Mouse (Mus musculus): Measurements from ENCODE around the gene Pde4c.

Pde4c gene

DNA sequence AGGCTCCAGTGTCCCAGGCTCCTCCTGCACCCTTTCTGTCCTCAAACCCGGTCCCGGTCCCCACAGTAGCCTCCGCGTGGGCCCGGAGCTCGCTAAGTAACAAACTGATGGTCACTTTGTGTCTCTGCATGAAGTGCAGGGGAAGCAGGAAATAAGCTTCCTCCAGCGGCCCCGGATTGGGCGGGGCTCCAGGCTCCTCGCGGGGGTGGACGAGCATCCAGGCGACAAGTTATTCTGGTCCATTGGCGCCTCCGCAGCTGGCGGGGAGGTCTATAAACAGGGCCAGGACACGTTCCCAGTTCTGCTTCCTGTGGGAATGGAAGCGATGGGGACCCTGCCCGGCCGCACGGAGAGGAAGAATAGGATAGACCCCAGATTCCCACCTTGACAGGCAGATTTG is 29.6 kb downstream of the Pde4c start:
- peak; percentile 69 to 78 for DNase-seq

DNA sequence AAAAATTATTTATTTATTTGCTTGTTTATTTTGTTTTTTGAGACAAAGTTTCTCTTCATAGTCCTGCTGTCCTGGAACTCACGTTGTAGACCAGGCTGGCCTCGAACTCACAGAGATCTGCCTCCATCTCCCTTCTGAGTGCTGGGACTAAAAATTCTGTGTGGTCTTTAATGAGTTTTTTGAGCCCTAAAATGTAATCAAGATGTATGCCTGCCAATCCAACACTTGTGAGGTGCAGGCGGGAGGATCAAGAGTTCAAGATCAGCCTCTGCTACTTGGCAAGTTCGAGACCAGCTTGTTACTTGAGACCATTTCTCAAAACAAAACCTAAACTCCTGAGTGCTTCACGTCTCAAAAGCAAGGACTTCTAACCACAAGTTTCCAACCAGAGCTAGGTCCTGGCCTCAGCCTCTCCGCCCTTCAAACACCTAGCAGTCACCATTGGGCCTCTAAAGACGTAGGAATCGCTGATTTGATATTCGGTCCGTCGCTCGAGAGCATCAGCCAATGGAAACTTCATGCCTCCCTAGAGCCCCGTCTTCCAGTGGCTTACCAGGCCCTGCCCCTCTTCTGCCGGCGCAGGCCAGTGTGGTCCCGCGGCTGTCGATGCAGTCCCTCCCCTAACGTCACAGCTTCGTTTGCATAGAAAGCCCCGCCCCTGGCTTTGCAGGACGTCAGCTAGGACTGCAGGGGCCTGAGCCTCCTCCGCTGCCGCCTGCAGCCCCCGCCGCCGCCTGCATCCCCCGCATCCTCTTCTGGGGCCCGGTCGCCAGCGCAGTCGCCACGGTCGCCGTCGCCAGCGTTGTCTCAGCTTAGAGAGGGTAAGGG is 30.7 kb downstream of the Pde4c start, which contains the start of gene Rab3a:
Gene Rab3a (plus strand): TSS at position 637 of the 828 bp plus-strand sequence.
- DNase-seq, result peak; percentile 97 to 98

DNA sequence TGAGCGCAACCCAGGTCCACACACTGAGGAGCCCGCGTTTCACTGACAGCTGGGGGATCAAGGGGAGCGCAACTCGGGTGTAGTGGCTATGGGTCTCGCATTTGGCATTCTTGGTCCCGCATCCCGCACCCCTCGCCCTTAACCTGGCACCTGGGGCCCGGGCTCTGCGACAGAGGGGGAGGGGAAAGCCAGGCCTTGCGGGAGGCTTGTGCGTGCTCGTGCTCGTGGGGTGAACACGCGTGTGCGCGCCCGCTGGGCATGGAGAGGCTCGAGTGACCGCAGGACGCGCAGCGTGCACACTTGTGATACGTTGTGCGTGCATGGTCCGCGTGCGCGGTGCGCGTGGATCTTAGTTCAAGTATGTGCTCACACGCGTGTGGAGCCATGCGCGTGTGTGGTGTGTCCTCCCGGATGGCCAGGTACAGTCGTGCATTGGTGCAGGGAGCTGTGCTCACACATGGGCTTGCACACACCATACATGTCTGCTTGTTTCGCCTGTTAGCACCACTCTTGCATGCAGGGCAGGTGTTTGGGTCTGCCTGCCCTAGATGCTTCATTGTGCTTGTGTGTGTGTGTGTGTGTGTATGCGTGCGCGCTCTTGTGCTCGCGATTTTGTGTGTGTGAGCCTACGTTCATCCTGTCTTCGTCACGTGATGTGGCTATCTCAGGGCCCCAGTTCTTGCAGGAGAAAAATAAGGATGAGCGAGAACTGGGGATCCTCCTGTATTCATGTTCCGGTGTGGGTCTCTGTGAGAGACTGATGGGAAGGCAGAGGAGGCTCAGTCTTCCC is 31.5 kb downstream of the Pde4c start:
- DNase-seq, result peak; percentile 90 to 93

DNA sequence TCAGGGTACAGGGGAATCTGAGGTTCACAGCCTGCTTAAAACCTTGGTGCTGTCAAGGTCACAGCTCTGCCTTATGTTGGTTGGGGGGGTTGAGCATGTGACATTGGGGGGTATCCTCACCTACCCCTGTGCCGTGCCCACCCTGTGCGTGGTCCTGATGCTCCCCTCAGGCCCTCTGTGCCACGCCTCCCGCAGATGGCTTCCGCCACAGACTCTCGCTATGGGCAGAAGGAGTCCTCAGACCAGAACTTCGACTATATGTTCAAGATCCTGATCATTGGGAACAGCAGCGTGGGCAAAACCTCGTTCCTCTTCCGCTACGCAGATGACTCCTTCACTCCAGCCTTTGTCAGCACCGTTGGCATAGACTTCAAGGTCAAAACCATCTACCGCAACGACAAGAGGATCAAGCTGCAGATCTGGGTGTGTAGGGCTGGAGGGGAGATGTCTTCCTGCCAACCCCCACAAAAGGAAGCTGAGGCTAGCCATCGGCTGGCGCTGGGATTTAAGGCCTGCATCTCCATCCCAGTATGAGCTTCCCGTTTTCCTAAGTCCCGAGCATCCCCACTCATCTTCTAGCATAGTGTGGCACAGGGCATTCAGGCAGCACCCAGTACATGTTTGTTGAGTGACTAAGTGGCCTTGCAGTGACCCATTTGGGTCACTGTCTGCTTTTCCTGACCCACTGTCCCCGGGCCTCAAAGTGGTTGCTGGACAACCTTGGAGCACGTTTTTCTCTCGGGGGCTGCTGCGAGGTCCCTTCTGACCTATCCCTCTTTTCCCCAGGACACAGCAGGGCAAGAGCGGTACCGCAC is 32.3 kb downstream of the Pde4c start:
- peak; percentile 28 to 37 for DNase-seq

DNA sequence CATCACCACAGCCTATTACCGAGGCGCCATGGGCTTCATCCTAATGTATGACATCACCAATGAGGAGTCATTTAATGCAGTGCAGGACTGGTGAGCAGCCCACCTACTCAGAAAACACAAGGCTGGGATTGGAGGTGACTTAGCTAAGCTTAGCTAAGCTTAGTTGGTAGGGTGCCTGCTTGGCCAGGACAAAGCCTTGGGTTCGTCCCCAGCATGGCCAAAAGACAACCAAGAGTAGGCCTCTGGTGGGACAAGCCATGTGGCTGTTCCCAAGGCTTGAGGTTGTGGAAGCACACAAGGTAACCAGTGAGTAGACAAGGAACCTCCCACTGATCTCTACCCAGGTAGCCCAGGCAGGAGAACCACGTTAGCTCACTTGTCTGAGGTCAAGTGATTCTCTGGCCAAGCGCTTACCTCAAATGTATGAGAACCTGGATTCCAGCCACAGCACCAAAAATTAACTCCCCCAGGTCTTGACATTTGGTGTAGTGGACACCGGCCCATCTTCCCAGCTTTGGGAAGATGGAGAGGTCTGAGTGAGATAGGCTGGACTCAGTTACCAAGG is 33.0 kb downstream of the Pde4c start:
- DNase-seq, result peak; percentile 14 to 23

DNA sequence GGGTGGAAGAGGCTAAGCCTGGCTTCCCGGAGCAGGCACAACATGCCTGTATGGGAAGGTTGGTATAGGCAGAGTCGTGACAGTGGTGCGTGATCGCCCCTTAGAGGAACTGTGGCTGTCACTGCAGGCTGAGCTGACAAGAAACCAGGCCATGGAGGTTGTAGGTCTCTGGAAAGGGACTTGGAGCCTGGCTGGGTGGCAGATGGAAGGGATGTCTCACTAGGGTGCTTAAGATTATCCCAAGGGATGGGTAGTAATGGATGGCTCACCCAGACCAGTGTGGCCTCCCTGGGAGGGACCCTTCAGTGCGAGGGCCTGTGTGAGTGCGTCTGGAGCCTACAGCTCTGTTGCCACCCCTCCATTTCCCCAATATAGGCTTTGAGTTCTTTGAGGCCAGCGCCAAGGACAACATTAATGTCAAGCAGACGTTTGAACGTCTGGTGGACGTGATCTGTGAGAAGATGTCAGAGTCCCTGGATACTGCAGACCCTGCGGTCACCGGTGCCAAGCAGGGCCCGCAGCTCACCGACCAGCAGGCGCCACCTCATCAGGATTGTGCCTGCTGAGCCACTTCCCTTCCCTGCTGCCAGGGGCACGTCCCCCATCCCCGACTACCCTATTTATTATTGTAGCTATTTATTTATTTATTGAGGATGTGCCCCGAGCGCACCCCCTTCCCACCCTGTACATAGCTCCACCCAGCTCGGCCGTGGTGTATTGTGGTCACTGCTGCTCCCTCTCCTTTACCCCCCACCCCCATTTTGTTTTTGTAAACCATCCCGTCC is 34.2 kb downstream of the Pde4c start:
- peak; percentile 76 for DNase-seq

DNA sequence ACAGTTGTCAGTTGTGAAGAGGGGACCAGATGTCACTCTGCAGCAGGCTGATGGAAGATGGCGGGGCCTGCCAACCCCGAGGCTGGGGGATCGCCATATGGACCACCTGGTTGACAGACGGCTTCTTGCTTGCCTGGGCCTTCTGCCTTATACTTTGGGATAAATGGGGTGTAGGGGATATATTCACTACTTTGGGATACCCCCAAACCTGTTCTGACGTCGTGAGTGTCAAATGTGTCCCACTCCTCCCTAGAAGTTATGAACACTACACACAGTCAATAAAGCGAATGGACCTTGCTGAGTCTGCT is 34.7 kb downstream of the Pde4c start:
- DNase-seq, result peak; percentile 88 to 91

DNA sequence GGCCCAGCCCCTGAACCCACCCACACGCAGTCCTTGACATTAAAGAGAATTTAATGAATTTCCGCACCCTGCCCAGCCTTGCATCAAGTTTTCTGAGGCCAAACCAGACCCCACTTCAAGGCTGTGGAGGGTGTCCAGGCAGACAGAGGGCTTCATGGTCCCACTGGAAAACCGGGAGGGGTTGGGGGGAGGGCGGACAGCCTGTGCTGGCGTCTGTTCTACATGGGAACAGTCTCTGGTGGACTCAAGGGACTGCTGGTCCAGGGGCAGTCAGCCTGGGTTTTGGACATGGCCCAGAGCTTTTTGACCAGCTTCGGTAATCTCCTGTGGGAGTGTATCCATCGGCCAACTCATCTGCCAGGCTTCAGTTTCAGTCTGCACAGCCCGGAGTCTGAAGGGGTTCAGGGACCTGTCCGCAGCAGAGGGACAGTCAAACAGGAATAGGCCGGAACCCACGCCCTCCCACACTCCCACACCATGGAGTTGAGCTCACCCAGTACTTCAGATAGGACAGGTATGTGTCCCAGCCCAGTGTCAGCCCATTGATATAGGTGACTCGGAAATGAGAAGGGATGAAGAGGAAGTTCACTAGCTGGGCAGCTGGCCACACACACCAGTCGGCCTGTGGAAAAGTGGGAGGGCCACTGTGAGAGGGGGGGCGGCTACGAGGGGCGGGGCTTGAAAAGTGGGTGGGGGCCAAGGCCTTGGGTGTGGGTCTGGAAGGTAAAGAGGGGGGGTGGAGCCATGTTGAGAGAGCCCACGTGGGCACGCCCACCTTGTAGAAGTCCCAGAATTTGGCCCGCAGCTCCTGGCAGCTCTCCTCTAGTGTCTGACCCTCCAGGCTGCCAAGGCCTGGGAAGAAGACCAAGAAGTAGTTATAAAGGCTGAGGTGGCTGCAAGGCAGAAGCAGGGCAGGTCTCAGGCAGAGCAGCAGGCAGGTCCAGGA is 35.4 kb downstream of the Pde4c start:
- DNase-seq, result peak; percentile 86 to 92

DNA sequence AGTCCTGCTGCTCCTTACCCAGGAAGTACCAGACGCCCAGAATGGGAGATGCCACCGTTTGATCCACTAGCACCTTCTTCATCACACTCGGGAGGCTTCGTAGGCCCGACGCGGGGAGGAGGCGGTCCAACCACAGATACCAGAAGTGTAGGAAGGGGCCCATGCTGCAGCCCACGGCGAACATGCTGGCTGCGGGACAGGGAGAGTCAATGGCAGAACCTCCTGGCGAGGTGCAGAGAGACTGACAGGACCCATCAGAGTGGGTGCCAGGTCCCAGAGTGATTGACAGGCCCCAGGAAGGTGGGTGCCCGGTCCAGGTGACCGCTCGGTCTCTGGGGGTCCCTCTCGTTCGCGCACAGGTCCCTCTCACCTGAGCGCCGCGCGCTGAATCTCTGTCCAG is 36.8 kb downstream of the Pde4c start:
- no peak for DNase-seq

DNA sequence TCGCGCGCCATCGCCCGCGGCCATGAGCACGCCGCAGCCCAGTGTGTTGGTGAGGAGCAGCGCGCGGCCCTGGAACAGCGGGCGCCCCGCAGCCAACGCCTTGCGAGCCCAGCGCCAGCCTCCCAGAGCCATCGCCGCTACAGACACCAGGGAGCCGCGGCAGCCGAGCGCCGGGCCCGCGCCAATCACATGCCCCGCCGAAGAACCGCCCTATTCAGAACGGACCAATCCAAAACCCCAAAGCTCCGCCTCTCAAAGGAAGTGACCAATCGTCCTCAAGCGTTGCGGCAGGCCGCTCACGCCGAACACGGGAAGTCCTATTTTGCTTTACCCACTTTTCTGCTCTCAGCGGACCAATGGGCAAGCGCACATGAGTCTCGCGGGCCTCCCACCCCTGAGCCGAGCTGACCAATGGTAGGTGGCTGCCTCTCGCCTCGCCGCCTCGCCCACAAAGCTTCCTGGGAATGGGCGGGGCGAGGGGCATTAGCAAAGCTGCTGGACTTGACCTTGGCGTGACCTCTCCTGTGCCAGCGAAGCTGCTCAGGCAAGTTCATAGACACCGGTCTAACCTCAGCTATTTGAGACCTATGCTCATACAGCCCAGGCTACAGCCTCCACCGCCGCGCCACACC is 37.4 kb downstream of the Pde4c start, which contains the start of gene Mpv17l2:
Gene Mpv17l2 (minus strand): TSS at position 172 of the 632 bp plus-strand sequence.
- DNase-seq, result peak; percentile 96 to 97

DNA sequence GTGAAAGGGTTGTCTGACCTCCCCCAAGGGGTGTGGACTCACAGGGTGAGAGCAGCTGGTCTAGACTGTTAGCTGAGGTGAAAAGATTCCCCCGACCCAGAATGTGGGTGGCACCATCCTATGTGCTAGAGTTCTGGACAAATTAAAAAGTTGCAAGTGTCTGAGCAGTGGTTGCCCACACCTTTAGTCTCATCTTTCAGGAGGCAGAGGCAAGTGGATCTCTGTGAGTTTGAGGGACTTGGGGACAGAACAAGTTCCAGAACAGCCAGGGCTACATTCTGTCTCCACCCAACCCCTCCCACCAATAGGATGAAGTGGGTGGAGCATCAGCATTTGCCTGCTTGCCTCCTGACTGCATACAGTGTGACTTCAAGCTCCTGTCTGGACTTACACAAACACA is 38.6 kb downstream of the Pde4c start:
- DNase-seq, result peak in 1 of 2 experiments; percentile 16

DNA sequence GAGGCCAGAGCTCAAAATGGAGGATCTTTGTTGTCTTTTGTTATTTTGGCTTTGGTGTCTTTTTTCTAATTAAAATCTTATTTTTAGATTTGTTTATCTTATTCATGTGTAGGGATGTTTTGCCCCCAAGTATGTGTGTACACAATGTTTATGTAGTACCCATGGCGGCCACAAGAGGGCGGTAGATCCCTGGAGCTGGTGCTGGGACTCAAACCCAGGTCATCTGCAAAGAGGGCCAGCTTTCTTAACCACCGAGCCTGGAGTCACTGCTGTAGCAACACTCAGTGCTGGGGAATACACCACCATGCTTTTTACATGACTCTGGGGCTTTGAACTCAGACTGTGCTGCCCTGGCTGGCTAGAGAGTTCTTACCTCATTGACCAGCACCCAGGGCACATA is 39.8 kb downstream of the Pde4c start:
- DNase-seq, result peak; percentile 85 to 88

DNA sequence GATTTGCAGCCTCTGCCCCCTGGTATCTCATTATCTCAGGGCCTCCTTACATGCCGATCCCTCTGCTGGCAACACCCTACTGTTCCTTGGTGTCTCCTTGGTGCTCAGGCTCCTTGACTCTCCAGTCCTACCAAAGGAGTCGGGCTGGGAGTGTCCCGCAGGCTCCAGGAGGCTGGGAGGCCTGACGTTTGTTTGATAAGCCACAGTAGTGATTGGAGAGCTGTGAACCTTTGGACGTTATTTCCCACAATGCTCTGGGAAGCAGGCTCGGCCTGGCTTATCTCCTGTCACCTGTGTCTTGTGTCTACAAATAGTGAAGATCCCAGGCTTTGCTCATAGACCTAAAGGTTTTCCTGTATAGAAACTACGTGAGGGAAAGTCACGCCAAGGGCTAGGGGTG is 40.5 kb downstream of the Pde4c start:
- DNase-seq, result no peak

DNA sequence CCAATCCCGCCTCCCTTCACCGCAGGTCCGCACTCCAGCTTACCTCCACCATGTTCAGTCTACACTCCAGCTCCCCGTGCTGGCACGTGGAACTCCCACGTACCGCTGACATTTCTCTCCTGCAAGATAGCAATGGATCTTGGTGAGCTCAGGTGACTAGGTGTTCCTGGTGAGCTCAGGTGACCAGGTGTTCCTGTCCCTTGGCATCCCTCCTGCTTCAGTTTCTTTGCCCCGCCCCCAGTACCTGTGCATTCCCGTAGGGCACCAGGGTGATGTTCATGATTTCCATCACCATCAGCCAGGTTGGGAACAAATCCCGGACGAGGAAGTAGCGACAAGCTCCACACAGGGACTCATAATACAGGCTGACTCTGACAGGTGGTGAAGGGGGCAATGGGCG is 41.2 kb downstream of the Pde4c start:
- DNase-seq, result peak in 1 of 2 experiments; percentile 38

DNA sequence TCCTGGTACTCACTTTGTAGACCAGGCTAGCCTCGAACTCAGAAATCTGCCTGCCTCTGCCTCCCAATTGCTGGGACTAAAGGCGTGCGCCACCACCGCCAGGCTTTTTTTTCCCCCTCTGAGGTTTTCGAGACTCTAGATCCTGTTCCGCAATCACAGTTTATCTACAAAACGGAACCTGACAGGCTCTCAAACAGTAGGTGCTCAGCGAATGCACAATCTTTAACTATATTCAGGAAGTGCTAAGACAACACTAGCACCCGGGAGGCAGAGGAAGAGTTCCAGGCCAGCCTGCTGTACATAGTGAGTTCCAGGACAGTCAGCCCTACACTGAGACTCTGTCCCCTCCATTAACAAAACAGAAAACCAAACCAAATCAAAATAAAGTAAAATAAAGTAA is 41.8 kb downstream of the Pde4c start:
- DNase-seq, result no peak

DNA sequence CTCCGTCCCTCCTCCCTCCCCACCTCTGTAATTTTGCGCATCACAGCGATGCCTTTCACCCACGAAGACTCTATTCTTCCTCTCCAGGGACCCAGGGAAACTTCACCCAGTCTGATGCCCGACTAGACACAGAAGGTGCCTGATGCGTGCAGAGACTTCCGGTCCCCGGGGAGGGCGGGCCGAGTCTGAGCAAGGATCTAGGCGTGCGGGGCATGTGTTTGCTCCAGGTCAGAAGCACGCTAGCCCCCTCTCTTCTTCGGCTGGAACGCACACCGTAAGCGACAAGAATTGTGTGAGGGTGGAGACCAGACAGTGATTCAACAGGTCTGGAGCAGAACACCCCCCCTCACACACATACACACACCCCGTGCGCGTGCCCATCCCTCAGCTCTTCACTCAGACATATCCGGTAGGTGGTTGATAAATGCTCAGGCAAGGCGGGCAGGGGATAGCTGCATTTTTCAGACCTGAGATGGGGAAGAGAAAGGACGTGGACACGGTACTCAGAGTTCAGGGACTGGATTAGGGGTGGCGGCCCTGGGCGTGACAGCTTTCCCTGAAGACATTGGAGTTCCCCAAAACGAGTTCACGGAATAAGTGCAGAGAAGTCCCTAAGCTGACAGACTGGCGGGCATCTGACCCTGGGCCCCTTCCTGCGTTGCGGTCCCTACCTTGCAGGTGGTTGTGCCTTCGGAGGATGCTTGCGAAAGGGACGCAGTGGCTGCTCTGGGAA is 42.5 kb downstream of the Pde4c start:
- peak; percentile 46 to 52 for DNase-seq

DNA sequence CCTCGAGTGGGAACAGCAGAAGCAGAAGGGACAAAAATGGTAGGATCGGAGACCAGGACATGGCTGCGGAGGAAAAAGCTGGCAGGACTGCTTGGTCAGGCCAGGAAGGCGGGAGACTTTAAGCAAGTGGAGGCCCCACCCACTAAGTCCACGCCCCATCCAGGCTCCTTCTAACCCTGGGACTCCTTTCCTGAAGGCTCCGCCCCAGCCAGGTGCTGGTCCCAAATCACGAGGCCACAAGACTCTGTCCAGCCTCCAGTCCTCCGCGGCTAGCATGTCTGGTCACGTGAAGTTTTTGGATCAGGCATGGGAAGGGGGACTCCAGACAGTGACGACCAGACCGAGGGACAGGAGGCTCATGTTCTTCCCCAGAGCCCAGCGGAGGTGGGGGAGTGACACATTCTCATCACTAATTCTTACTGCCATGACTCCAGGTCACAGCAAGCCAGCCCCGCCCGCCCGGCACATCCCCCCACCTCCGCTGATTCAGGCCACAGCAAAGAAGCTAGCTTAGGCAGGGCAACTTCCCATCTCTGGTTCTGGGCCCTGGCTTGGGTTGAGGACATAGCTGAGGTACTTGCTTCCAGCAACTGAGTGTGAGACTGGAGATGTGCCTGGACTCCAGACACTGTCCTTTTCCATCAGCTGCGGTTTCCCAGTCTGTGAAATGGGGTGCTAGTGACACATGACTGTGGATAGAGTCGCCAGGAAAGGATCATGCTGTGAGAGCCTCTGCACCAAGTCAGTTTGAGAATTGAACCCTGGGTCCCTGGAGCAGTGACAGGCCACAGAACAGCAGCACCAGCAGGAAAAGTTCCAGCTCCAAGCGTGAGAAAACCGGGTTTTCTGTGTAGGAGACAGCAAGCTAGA is 43.3 kb downstream of the Pde4c start:
- DNase-seq, result peak; percentile 61 to 65

DNA sequence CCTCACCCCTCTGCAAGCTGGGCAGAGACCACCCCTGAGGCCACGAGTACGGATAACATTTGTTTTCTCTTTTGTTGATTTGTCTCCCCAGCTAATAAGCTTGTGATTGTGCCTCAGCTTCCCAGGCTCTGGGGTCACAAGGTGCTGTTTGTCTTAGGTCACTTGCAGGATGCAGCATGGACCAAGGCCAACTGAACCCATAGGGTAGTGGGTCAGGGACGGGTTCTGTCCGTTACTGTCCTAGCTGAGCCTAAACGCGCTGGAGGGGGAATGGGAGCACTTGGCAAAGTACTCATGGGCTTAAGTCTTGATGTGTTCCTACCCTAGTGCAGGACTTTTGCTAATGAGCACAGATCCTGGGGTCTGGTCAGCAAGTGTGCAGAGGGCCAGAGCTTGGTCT is 44.0 kb downstream of the Pde4c start:
- peak; percentile 29 to 45 for DNase-seq
